Mouse (Mus musculus) kidney, postnatal 10 days (tissue): ENCODE results near the gene Adam25.
"Not testable (repeated sequence)": the region's sequence is repeated elsewhere in the genome, so short reads cannot be mapped to it uniquely, and the experiment has no call there.

Source experiments
- DNase-seq: peaks from one replicate; pipeline ENCODE4 v3.0.0; 2021; ENCODE audit warnings: mixed read lengths

Adam25 gene

GRCm38 (mm10) chr8:40751908-40752307, at the start of gene Adam25:
Gene Adam25 (plus strand): TSS chr8:40752208.
- not testable (repeated sequence) for DNase-seq

GRCm38 (mm10) chr8:40715406-40715805, 36.6 kb upstream of the Adam25 start:
- DNase-seq = not testable (repeated sequence)

GRCm38 (mm10) chr8:40715986-40716385, 36.0 kb upstream of the Adam25 start:
- DNase-seq = no peak

- DNase-seq = no peak
Measured at GRCm38 (mm10) chr8:40783320-40783719, 31.3 kb downstream of the Adam25 start.

- not testable (repeated sequence) for DNase-seq
Measured at GRCm38 (mm10) chr8:40792973-40793372, 41.0 kb downstream of the Adam25 start, which contains the start of gene Adam20. Gene Adam20 (plus strand): TSS chr8:40793273.

GRCm38 (mm10) chr8:40803379-40804079, 51.5 kb downstream of the Adam25 start:
- no peak for DNase-seq
